Mouse (Mus musculus): Measurements from ENCODE around the gene Cblb.

The Cblb gene
- long read RNA-seq, experiment 1, partial matches to known transcripts = 0 of 3 reads
- long read RNA-seq, experiment 1, other reads (novel, unspliced or antisense) = 3 of 3 reads
- long read RNA-seq, experiment 2, partial matches to known transcripts = 2 of 11 reads
- long read RNA-seq, experiment 2, other reads (novel, unspliced or antisense) = 8 of 11 reads

DNA sequence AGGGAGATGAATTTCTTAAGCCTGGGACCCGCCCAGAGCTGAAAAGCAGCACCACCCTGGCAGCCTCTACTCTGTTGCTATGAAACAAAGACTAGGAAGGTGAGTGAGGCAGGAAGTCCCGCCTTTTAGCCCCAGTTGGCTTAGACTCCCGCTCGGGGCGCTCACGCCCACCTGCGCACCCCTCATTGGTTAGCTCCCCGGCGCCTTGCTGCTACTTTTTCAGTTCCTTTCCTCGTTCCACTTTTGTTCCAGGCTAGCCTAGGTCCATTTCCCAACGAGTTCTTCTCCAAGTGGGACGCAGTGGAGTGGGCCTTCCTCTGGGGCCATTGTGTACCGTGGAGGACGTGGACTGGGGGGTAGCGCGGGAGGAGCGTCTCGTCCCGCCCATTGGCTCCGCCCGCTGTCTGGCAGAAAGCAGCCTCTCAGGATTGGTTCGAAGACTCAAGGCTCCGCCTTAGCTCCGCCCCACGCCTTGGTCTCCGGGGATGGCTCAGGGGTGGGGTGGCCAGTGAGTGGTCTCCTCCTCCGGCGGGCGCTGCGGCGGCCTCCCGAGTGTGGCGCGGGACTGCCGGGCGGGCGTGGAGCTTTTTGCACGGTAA lies at the start of gene Cblb:
Cblb (plus strand) TSS at position 135 of the 599 bp plus-strand sequence.
- intact Hi-C loops (cut with DNase I) = loop anchor here (5.0 to 10.0 kb wide), 2 partner anchors 101 to 154 kb away; no protein-coding TSS in a partner anchor

DNA sequence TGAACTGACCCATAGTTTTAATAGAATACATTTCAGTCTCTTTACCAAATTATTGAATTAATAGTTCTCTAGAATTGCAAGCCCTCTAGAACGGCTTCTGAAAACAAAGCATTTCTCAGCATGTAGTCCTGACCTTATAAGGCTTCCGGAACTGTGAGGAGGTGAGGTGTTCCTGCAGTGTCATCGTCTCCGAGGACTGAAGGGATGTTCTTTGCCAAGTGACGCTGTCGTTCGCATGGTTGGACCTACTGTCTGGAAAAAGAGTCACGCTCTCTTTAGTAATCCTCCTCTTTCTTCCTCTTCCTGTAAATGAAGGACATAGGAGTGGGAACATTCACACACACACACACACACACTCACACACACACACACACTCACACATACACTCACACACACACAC lies 45.6 kb upstream of the Cblb start:
- intact Hi-C loops (cut with DNase I) = no loop called here

DNA sequence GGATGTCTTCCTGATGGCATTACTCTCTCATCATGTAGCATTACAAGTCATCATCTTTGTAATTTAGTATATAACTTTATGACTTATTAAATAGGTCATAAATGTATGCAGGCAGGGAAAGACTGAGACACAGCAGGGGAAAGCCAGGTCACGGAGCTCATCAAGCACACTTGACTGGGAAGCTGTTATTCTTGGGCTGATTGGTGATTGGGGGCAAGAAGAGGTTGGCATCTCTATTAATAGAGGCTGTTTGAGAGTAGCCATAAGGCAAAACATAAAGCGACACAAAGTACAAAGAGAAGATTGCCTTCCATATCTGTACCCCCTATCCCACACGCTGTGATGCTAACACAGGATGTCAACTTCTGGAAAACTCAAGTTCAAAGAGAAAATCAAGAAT lies 44.8 kb upstream of the Cblb start:
- intact Hi-C loops (cut with DNase I) = no loop called here

DNA sequence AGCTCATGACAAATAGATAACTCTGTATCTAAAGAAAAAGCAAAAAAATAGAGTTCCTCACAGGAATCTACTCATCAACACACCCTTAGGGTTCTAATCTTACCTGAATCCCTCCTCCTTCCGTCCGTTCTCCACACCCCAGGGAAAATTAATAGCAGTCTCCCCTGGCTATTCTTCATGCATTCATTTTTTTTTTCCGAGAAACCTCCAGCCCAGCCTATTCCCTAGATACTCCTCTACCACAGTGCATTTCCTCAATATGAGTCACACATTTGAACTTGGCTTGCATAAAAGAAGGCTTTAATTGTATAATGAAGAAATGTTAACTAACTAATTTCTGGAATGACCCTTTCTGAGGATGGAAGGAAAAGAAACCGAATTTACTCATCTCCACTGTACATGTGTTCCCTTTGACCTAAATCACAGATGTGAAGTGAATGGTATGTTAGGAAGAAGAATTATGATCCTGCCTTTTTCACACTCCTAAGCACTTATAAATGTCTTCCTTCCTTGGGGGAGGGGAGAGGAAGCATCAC lies 43.9 kb upstream of the Cblb start:
- intact Hi-C loops (cut with DNase I) = no loop called here

DNA sequence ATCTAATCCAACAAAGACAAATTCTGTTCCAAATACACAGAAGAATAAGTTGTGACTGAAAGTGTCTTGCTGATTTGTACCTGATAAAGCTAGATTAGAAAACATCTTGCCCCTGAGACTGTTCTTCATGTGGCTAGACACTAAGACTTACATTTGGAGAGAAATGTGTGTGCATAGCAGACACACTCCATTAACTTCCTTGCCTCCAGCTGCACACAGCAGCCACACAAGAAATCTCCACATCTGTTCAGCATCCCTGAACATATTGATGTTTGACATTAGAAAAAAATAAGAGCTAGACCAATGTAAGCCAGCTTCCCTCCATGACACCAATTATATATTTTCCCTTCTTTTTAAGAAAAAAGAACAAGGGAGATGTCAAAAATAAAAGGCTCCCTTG lies 43.0 kb upstream of the Cblb start:
- intact Hi-C loops (cut with DNase I) = no loop called here

DNA sequence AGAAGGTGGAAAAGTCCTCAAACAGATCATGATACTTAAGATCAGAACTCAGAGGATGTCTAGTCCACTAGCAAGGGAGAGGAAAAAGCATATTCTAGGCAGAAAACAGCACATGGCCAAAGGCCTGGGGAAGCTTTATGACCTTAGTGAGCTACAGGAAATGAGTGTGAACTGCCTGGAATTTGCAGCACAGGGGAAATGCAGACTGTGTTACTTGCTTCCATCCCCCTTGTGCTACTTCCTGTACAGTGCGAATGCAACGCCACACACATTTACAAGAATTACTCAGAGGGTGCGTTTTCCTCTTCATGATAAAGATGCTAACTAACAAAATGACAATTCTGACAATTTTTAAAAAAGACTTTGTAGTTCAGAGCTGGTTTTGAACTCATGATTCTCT lies 41.8 kb upstream of the Cblb start:
- intact Hi-C loops (cut with DNase I) = no loop called here

DNA sequence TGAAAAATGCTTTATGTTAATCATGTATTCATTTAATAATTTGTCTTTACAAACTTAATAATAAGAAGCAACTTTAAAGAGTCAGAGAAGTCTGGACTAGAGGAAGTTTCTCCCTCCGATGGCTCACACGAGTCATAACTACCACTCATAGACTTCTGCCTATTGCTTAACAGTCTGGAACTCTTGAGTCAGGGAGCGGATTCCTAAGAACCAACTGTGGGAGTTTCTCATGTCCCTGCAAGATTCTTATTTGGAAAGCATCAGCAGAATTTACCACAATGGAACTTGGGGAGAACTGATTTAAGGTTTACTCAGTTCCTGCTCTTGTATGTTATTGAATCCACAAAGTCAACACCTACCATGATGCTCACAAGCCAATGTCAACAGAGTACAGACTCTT lies 31.0 kb upstream of the Cblb start:
- intact Hi-C loops (cut with DNase I) = no loop called here

DNA sequence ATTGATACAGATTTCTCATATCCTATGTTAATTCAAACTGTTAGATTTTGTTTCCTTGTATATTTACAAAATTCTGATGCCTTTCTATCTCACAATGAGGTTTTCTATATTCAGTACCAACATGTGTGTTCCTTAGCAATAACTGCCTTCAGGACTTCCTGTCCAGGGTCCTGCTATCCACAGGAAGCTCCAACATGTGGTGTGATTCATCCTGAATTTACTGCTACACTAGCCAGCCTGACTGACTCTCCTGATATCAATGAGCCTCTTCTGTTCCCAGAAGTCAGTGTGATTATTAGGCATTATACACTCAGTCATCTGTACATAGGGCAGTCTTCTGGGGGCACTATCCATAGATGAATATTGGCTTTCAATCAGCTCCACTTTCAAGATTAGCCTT lies 30.2 kb upstream of the Cblb start:
- intact Hi-C loops (cut with DNase I) = no loop called here

DNA sequence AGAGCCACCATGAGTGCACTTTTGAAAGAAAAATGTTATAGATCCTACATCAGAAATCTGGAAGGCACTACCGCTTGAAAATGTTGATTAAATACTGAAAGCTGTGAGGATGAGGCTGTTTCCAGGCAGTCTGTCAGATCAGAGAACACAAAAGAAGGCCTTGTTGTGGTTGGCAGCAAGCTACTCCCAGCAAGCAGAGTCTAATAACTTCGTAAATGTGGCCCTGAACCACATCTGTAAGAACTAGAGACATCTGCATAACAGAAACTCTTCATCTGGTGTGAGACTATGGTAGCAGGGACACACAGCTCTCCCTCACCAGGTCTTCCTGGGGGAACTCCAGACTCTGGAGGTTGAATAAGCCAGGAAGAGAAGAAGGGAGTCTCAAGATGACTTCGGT lies 24.0 kb upstream of the Cblb start:
- intact Hi-C loops (cut with DNase I) = no loop called here

DNA sequence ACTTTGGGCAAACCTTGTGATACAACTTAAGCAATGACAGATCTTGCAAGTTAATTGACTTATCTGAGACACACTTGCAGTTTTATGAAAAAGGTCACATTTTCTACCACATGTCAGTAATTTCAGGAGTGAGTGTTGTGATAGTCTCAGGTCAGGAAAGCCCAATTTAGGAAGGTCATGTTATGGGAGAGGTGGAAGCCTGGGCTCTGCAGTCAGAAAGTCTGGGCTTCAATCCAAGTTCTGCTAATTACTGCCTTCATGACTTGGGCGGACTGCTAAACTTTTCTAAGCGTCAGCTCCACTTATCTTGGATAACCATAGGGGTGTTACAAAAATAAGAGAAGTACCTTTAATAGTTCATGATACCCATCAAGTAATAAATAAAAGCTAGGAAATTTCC lies 22.6 kb upstream of the Cblb start:
- intact Hi-C loops (cut with DNase I) = no loop called here

DNA sequence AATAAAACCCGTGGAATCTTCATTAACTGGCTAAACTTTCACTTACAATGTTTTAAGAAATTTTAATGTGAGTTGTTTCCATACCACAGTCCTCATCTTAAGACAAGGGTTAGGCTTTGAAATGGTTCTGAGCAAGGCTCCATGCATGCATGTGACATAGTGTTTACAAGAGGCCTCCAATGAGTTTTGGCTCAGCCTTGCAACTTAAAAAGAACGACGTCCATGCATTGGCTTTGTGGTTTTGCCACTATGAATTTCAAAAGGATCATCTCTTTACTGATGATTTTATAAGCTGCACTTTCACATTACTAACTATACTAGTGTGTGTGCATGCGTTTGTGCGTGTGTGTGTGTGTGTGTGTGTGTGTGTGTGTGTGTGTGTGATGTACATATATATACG lies 21.6 kb upstream of the Cblb start:
- intact Hi-C loops (cut with DNase I) = no loop called here

DNA sequence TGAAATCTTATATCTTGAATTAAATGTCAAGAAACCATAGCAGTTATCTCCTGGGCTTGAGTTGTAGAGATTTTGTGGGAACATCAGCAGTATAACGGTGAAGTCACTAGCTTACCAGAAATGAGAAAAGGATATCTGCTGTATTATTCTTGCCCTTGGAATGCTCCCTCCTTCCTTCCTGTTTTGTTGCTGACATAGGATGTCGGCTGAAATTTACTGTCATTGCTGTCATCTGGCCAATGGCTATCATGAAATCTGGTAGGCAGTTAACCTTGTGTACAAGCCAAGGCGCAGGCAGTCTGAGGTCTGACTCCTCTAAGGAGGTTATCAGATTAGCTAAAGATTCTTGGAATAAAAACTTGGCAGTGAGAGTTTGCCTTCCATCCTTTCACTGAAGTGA lies 18.0 kb upstream of the Cblb start:
- intact Hi-C loops (cut with DNase I) = no loop called here

DNA sequence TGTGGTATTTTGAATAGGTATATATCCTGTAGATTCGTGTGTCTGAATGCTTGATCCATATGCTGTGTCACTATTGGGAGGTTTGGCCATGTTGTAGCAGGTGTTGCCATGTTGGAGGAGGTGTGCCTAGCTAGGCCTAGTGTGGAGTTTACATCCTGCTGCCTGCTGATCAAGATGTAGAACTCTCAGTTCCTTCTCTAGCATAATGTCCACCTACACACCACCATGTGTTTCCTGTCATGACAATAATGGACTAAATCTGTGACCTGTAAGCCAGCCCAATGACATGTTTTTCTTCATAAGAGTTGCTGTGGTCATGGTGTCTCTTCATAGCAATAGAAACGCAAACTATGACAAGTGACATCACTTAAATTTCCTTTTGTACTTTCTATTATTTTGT lies 17.2 kb upstream of the Cblb start:
- intact Hi-C loops (cut with DNase I) = no loop called here

DNA sequence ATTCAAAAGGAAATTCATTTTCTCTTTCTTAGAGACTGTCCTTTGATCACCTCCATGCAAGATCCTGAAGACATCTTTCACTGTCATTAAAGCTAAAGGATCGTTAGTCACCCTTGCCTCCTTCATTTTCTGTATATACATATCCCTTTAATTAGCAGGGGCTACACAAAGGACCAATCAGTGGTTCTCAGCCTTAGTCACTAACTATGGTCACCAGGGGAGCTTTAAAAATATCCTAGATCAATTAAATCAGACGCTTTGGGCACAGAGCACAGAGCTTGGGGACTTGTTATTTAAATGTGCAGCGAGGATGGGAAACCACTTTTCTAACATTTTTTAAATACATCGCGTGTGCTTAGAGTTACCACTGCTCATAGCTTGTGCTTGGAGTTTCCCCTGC lies 7.6 kb upstream of the Cblb start:
- intact Hi-C loops (cut with DNase I) = no loop called here

DNA sequence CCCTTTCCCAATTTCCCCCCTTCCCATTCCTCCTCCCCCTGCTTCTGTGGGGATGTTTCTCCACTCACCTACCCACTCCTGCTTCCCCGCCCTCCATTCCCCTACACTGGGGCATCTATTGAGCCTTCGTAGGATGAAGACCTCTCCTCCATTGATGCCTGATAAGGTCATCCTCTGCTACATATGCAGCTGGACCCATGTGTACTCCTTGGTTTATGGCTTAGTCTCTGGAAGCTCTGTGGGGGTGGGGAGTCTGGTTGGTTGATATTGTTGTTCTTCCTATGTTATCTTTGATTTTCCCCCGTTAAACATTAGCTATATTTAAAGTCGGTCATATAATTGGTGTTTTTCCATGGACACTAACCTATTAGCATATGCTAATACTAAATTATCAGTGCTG lies 3.7 kb upstream of the Cblb start:
- intact Hi-C loops (cut with DNase I) = no loop called here

DNA sequence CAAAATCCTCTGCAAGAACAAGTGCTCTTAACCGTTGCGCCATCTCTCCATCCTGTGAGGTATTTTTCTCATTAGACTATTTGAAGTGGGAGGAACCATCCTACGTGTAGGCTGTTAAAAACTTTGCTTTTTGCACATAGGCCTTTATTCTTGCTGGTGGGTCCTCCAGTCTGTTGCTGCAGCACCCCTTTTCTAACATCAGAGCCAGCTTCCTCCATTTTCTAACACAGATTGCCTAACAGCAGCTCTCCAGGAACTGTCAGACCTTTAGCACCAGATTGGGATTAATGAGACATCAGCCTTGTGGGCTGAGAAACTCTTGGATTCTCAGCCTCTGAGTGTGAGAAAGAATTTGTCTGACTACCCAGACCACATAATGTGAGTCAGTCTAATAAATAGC lies 2.0 kb upstream of the Cblb start:
- intact Hi-C loops (cut with DNase I) = no loop called here

DNA sequence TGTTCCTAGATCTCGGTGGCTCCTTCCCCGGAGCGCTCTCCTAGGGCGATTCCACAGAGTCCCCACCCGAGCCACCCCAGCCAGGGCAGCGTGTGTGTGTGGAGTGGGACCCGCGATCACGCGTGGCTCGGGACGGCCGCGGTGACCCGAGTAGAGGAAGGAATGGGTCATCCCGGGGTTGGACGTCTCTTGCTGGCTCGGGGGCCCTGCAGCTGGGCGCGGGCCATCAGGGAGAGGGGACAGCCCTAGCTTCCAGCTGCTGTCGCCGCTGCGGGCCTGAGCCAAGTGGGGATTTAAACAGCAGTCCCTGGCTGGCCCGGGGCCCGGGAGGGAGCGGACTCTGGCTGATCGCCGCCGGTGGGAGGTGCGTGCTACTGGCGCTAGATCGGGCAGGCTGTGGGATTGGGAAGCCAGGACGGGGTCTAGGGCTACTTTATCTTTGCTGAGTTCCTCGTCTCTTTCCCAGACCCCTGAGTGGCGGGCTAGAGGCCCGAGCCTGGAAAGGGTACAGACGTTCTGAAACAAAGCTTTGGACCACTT lies 757 bp downstream of the Cblb start:
- intact Hi-C loops (cut with DNase I) = loop anchor here (5.0 to 10.0 kb wide), 2 partner anchors 101 to 153 kb away; no protein-coding TSS in a partner anchor

DNA sequence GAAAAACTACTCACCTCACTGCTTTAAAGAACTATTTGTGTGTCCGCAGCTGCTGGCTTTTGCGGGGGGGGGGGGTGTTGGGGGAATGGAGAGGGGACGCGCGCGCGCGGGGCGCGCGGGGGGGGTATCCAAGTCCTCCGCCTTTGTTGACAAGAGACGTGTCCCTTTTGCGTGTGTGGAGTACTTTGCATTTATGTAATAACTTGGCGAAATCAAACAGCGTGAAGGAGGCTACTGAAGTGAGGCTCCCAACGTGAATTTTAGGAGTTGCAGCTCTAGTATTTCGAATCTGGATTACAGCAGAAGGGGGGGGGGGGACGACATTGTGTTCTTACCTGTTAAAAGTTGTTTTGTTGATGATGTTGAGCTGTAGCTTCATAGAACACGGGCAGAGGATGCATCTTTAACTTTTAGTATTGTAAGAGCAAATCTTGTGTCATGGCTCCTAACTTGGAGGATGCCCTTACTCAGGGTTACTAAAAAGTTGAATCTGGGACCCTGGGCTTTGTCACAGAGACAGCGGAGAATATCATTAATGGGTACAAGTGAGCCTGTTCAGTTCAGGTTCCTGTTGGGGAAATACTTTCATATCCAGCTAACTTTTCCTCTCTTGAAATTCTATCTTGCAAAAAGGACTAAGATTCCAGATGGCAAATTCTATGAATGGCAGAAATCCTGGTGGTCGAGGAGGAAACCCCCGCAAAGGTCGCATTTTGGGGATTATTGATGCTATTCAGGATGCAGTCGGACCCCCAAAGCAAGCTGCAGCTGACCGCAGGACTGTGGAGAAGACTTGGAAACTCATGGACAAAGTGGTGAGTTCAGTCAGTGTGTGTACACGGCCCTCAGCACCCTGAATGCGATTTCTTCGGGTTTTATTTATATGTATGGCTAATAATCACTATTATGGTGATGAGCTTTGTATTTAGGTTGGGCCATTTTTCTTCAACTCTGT lies 1.6 kb downstream of the Cblb start:
- intact Hi-C loops (cut with DNase I) = loop anchor here (5.0 to 10.0 kb wide), 2 partner anchors 100 to 152 kb away; no protein-coding TSS in a partner anchor

DNA sequence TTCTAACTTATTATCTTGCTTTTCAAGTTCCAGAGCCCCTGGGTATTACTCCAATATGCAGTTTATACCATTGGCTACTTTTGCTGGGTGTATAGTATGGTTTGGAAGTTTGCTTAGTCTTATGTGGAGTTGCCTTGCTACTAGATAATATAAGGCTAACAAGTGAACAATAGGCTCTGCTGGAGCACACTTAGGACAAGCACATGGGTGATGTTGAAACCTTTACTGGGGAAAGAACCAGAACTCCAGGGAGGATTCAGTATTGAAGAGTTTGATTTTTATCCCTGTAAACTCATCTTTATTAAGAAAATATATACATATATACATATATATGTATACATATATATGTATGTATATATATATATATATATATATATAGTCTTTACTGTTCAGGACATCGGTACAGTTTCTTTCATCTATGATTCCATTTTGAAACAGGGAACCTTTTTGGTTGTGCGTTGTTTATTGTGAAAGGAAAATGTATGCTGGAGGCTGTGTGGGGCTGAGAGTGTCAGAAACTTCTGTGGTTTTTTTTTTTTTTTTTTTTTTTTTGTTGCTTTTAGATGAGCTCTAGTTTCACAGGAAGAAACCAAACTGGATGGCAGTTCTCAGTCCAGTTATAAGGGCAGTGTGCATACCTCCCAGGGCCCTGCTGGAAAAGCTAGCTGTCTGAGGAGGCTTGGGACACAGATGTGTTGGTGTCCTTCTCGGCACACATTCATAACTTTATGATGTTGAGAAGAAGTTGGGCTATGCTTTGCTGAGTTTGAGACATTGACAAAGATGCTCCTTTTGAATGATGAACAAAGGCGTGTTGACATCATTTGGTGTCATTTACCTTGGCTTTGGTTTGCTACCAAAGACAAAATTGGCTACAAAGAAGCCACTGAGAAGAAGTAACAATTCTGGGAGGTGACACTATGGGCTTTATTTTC lies 2.6 kb downstream of the Cblb start:
- intact Hi-C loops (cut with DNase I) = loop anchor here (5.0 to 10.0 kb wide), 2 partner anchors 99 to 151 kb away; no protein-coding TSS in a partner anchor

DNA sequence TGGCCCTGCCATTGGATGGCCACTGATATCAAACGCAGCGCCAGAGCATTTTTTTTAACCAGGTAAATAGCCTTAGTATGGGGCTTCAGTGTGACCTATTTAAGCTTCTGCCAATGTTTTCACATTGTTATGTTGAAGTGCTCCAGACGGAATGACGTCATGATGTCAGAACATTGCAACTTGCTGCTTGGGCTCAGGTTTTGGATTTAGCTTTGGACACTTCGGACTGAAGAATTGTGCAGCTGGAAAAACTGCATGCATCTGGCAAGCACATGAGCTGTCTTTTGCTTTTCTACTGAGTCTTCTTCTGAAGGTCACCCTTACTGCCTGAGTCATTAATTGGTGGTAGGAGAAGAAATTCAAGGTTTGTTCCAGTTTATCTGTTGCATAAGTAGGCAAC lies 3.3 kb downstream of the Cblb start:
- intact Hi-C loops (cut with DNase I) = loop anchor here (5.0 to 10.0 kb wide), 2 partner anchors 98 to 150 kb away; no protein-coding TSS in a partner anchor
